ENCODE assay signal across 11 mouse cellular contexts in genomic region chr13:119625952-119626351, GRCm38 (mm10). TPM values are rescaled to one million over a fixed set of nuclear protein-coding genes. Genes with fewer than 3 reads are reported as not detected.
A peak's percentile ranks its signal among the peaks of the same experiment; 100 is the strongest.
DNase-seq lines count a peak whose midpoint lies in the region; ATAC-seq and TF ChIP-seq lines count a peak whose summit lies in the region.
"Not testable (repeated sequence)": the region's sequence is repeated elsewhere in the genome, so short reads cannot be mapped to it uniquely, and the experiment has no call there.
"Had no signal": no experiment of that assay in that cellular context is flagged by ENCODE, and none has a peak within 500 bp of the region (broad histone marks: within the 10 kb centered on the region; RNA-seq: fewer than 3 reads in every experiment).

No protein-coding gene starts in this region.

- peak; percentile 78 for ATAC-seq in megakaryocyte-erythroid progenitor cell, adult 5-6 weeks (replicated peaks; ENCODE audit: low FRiP score, low TSS enrichment, poor library complexity, severe bottlenecking)

- H3K36me3 ChIP-seq in thymus, adult 2 months (ENCODE audit: control insufficient read depth, insufficient read depth, low read length), result not testable (repeated sequence)

- TF ChIP-seq CTCF in cortical plate, adult 2 months (IDR thresholded peaks at IDR 0.05; ENCODE audit: extremely low read depth, insufficient read depth, low read length), result peak; percentile 52; the same call in 1 of the 2 replicates
- peak; percentile 37 for TF ChIP-seq CTCF in left cerebral cortex, adult 2 months (IDR thresholded peaks at IDR 0.05)
- TF ChIP-seq CTCF in thymus, adult 2 months (IDR thresholded peaks at IDR 0.05; ENCODE audit: borderline replicate concordance, control insufficient read depth, extremely low read depth, insufficient read depth, low read length, poor library complexity), result not testable (repeated sequence)

- H3K27me3 ChIP-seq in thymus, adult 2 months (ENCODE audit: control insufficient read depth, insufficient read depth, low read length), result not testable (repeated sequence)

- H3K4me3 ChIP-seq in cortical plate, adult 2 months (ENCODE audit: insufficient read depth, low read length); left cerebral cortex, adult 2 months; thymus, adult 2 months (ENCODE audit: control insufficient read depth, insufficient read depth, low read length): not testable (repeated sequence)

- peak; percentile 43 for DNase-seq in CD4-positive, CD25-positive, alpha-beta regulatory T cell, adult 2 months (ENCODE audit: low read depth, low spot score)
- DNase-seq in adrenal gland, postnatal 10 days, result peak; percentile 60
- DNase-seq in heart, adult 11 months, result peak; percentile 74
- peak; percentile 69 for DNase-seq in kidney, adult 18-20 months
- DNase-seq in left cerebral cortex, adult 2 months (ENCODE audit: extremely low spot score in 1 of 2, low spot score in 2 of 2), result not testable (repeated sequence)
- peak; percentile 18 for DNase-seq in thymus, adult 2 months

- whole genome bisulfite sequencing in thymus, adult 2 months, result 78% methylated on average over 5 of the region's 5 CpGs

- intact Hi-C loops in left cerebral cortex, adult 2 months (cut with DNase I), result not testable (repeated sequence)

- H3K27ac ChIP-seq in cortical plate, adult 2 months (ENCODE audit: insufficient read depth, low read length); left cerebral cortex, adult 2 months; thymus, adult 2 months (ENCODE audit: control insufficient read depth, insufficient read depth, low read length): not testable (repeated sequence)

- H3K4me1 ChIP-seq in cortical plate, adult 2 months (ENCODE audit: control insufficient read depth, insufficient read depth, low read length); thymus, adult 2 months (replicated peaks; ENCODE audit: control insufficient read depth, insufficient read depth, low read length): not testable (repeated sequence)

- not testable (repeated sequence) for TF ChIP-seq POLR2A in cortical plate, adult 2 months (IDR thresholded peaks at IDR 0.05; ENCODE audit: extremely low read depth, insufficient read depth, low read length); thymus, adult 2 months (IDR thresholded peaks at IDR 0.05; ENCODE audit: control insufficient read depth, extremely low read depth, insufficient read depth, low read length, poor library complexity)

RNA-seq across cellular contexts. Expression of gene Ccl28, which starts 2.3 kb away (rescaled TPM):
- under 1 TPM; 0.27 to 0.61 TPM for total RNA-seq in adrenal gland, postnatal 10 days (2021)
- polyA plus RNA-seq in cortical plate, adult 2 months (2012; rRNA removed), result 0.17 and 0.26 TPM in 2 replicates
- 1 to 10 TPM in 1 of 2 experiments, under 1 TPM in 1; 0.84 to 1.1 TPM for total RNA-seq in left cerebral cortex, adult 2 months (2021)
- total RNA-seq in megakaryocyte-erythroid progenitor cell, adult 5-6 weeks (2014; fragmentation: Nextera tagmentation), result 0.69 TPM in 1 of 2 replicates, not detected in the other
- total RNA-seq in megakaryocyte-erythroid progenitor cell, adult 5-6 weeks (2017), result 0.14 and 0.72 TPM in 2 replicates
- 0.06 and 0.09 TPM in 2 replicates for polyA plus RNA-seq in thymus, adult 2 months (2012; rRNA removed)
- total RNA-seq: neutrophil, adult 5-6 weeks had no signal
- polyA plus RNA-seq: heart, embryonic 15.5 days; macrophage had no signal
